Mouse (Mus musculus) ES-E14 (cell line): ENCODE data around the gene Rdh5. TPM values are rescaled to one million over a fixed set of nuclear protein-coding genes. Genes with fewer than 3 reads are reported as not detected.
A peak's percentile ranks its signal among the peaks of the same experiment; 100 is the strongest.

ENCODE experiments used
- DNase-seq: peaks from one replicate; pipeline ENCODE4 v3.0.0-alpha.2; 2013; ENCODE audit warnings: low read depth, low spot score
- H3K27ac ChIP-seq: 2 replicates; pipeline ENCODE4 v1.5.1; 2012; ENCODE audit warnings: low read depth, mild to moderate bottlenecking, low read length, moderate library complexity, mixed read lengths; ENCODE audit not compliant: poor library complexity, insufficient read depth, severe bottlenecking
- H3K36me3 ChIP-seq: 2 replicates; pipeline ENCODE4 v1.6.1; 2012; ENCODE audit warnings: mild to moderate bottlenecking, low read length, moderate library complexity, mixed read lengths; ENCODE audit not compliant: control insufficient read depth, poor library complexity, insufficient read depth, severe bottlenecking
- H3K4me1 ChIP-seq, 2 experiments: fragments of 150-350 bp in 1 of 2; sonication (generic) in 1 of 2; 2 replicates each; pipeline ENCODE4 v1.6.1; 2012; ENCODE audit warnings: low read length in 2 of 2, mild to moderate bottlenecking in 1 of 2, mixed read lengths in 1 of 2; ENCODE audit not compliant: control insufficient read depth in 2 of 2, insufficient read depth in 2 of 2, poor library complexity in 1 of 2
- H3K4me3 ChIP-seq, 2 experiments: fragments of 150-350 bp in 1 of 2; sonication (generic) in 1 of 2; 2 replicates each; pipeline ENCODE4 v1.5.1; 2012; ENCODE audit warnings: low read length in 2 of 2, low read depth in 1 of 2, mild to moderate bottlenecking in 1 of 2, mixed read lengths in 1 of 2; ENCODE audit not compliant: insufficient read depth in 1 of 2, poor library complexity in 1 of 2, severe bottlenecking in 1 of 2
- H3K9ac ChIP-seq: 2 replicates; pipeline ENCODE4 v1.6.1; 2012; ENCODE audit warnings: low read depth, mild to moderate bottlenecking, low read length, mixed read lengths; ENCODE audit not compliant: poor library complexity, insufficient read depth, severe bottlenecking
- H3K9me3 ChIP-seq: fragments of 150-350 bp; sonication (generic); 2 replicates; pipeline ENCODE4 v1.6.1; 2012; ENCODE audit warnings: low read depth, mild to moderate bottlenecking, low read length; ENCODE audit not compliant: control insufficient read depth, insufficient read depth
- CHD2 ChIP-seq: IDR thresholded peaks from 2 replicates; pipeline ENCODE4 v1.6.1; 2014; ENCODE audit warnings: mild to moderate bottlenecking, low read depth, low read length, inconsistent platforms
- HCFC1 ChIP-seq: IDR thresholded peaks from 2 replicates; pipeline ENCODE4 v1.6.1; 2012; ENCODE audit warnings: low read length, inconsistent platforms, borderline replicate concordance; ENCODE audit not compliant: insufficient read depth
- MAFK ChIP-seq: IDR thresholded peaks from 2 replicates; pipeline ENCODE4 v1.6.1; 2014; ENCODE audit warnings: mild to moderate bottlenecking, low read depth, low read length, inconsistent platforms; ENCODE audit not compliant: insufficient read depth
- ZC3H11A ChIP-seq: IDR thresholded peaks from 2 replicates; pipeline ENCODE4 v1.6.1; 2012; ENCODE audit warnings: low read depth, mild to moderate bottlenecking, inconsistent platforms, low read length, borderline replicate concordance
- ZNF384 ChIP-seq: IDR thresholded peaks from 2 replicates; pipeline ENCODE4 v1.6.1; 2012; ENCODE audit warnings: low read depth, low read length, inconsistent platforms
- in situ Hi-C, 2 experiments: fragments of 600-800 bp; cut with MboI; formaldehyde crosslinking; loops; one replicate each; pipeline ENCODE4 v1.15.1; 2025; ENCODE audit warnings: low sequenced_read_pairs in 2 of 2, inconsistent platforms in 1 of 2; ENCODE audit not compliant: unreplicated experiment in 2 of 2
- total RNA-seq: library from RNA; depleted of rRNA; stranded (reverse); fragments of 300-350 nt; gene quantifications from 2 replicates; pipeline ENCODE4 v1.2.3, GENCODE M21; 2012

Rdh5 gene
- total RNA-seq, 1 experiment, result 6.8 TPM

DNA sequence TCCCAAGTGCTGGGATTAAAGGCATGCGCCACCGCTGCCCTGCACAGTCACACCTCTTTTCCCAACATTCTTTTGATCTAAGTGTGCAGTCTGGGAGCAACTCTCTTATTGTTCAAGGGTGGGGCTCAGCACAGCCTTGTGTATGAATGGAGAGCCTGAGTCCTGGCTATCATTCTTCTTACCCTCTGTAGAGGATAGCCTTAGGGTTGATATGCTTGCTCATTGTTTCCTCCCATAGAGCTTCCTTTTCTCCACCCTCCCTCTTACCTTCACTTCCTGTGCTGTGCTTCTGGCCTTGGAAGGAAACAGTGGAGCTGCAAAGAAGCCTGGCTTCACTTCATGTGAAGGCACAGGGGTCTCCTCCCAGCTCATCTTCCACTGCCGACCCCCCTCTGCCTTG, 22.0 kb downstream of the Rdh5 start, which contains the start of gene Cd63:
Cd63 (plus strand) TSS at position 292 of the 400 bp plus-strand sequence.
- peak; percentile 62 for DNase-seq
- Histone ChIP-seq H3K27ac (peak within 1 kb of the TSS; percentile 79; the same call in 1 of the 2 replicates), H3K4me3 (peak within 1 kb of the TSS in 1 of 2 experiments; percentile 51; a peak in 2 of 4 replicates), H3K9ac (peak within 1 kb of the TSS; percentile 66), H3K4me1 (peaks cover 0 to 6% of the 10 kb centered on the region in 2 experiments; a peak in 1 of 4 replicates), H3K36me3 (no peaks in the 10 kb centered on the region), H3K9me3 (no peaks in the 10 kb centered on the region)
- in situ Hi-C loops, result no loop called here
- TF ChIP-seq ZNF384, result no peak
- no peak for TF ChIP-seq HCFC1
- TF ChIP-seq MAFK, result no peak
- TF ChIP-seq CHD2, result no peak
- TF ChIP-seq ZC3H11A, result no peak

DNA sequence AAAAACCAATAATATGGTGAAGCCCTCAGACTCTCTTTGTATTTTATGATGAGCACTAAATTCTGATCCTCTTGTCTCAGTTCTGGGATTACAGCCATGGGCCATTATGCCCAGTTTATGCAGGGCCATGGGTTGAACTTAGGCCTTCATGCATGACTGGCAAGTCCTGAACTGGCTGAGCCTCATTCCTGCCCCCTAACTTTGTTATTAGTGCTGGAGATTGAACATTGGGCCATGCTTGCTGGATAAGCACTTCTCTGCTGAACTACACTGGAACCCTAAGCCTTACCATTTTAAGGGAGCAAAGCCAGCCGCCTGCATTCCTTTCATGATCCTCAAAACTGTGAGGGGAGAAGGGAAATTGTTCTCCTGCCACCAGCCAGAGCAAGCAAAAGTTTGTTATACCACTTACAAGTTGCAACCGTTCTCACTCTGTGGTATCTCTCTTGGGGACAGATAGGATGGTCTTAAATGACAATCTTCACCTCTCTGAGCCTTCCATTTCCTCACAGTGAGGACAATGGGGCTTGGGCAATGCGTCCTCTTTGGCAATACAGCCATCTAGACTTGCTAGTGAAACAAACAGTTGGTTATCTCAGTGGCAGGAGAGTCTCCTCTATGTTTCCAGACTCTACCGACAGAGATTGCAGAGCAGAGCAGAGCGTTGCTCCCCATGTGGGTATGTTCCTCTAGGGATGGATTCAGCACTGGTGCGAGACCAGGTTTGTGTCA, 22.8 kb downstream of the Rdh5 start:
- Histone ChIP-seq H3K4me1 (peaks cover 0 to 6% of the 10 kb centered on the region in 2 experiments; a peak in 1 of 4 replicates), H3K27ac (peak overlapping the region; percentile 68; the same call in 1 of the 2 replicates), H3K36me3 (no peaks in the 10 kb centered on the region), H3K9me3 (no peaks in the 10 kb centered on the region), H3K9ac (no peak overlapping the region), H3K4me3 (no peak overlapping the region)
- in situ Hi-C loops, result loop anchor here in 1 of 2 experiments (10.0 kb wide), 1 partner anchor 165 kb away; no protein-coding TSS in a partner anchor
- no peak for DNase-seq
- TF ChIP-seq ZC3H11A, result no peak
- TF ChIP-seq ZNF384, result no peak
- no peak for TF ChIP-seq HCFC1
- no peak for TF ChIP-seq CHD2
- no peak for TF ChIP-seq MAFK

DNA sequence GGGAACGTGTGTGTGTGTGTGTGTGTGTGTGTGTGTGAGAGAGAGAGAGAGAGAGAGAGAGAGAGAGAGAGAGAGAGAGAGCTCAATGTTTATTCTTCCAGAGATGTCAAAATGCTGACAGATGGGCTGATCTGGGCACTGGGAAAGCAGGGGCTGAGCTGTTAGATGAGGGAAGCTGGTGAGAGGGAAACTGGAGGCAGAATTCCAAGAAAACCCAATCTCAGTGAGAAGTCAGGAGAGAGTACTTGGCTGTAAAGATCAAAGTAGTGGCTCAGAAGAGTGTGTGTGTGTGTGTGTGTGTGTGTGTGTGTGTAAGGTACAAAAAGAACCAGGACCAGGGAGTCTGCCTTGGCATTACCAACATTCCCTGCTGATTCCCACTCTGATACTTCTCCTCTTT, 25.2 kb downstream of the Rdh5 start:
- Histone ChIP-seq H3K9ac (no peak overlapping the region), H3K36me3 (no peaks in the 10 kb centered on the region), H3K9me3 (no peaks in the 10 kb centered on the region), H3K27ac (no peak overlapping the region), H3K4me3 (no peak overlapping the region), H3K4me1 (peaks cover 0 to 6% of the 10 kb centered on the region in 2 experiments; a peak in 1 of 4 replicates)
- in situ Hi-C loops, result loop anchor here in 1 of 2 experiments (10.0 kb wide), 1 partner anchor 163 kb away; no protein-coding TSS in a partner anchor
- no peak for TF ChIP-seq MAFK
- TF ChIP-seq HCFC1, result no peak
- no peak for TF ChIP-seq CHD2
- TF ChIP-seq ZNF384, result no peak
- TF ChIP-seq ZC3H11A, result no peak
- no peak for DNase-seq

DNA sequence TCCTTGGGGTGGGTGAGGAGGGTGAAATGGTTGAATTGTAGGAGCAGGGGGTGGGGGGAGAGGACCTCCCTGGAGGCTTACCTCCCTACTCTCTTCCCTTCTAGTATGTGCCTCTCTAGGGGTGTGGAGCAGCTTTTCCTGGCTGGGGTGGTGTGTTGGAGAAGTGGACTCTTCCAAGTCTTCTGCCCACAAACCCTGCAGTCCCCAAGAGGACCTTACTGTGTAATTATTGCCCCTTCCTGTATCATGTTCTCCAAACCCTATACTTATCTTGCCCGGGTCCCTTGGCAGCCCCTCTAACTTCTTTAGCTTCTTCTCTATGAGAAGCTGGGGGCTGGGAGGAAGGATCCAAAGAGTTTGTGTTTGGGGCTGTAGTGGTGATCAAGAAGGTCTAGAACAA, 25.9 kb downstream of the Rdh5 start:
- Histone ChIP-seq H3K4me3 (no peak overlapping the region), H3K27ac (no peak overlapping the region), H3K9me3 (no peaks in the 10 kb centered on the region), H3K4me1 (peaks cover 0 to 7% of the 10 kb centered on the region in 2 experiments; a peak in 1 of 4 replicates), H3K9ac (no peak overlapping the region), H3K36me3 (no peaks in the 10 kb centered on the region)
- no peak for DNase-seq
- no peak for TF ChIP-seq ZNF384
- no peak for TF ChIP-seq CHD2
- TF ChIP-seq ZC3H11A, result no peak
- no peak for TF ChIP-seq MAFK
- in situ Hi-C loops, result loop anchor here in 1 of 2 experiments (10.0 kb wide), 1 partner anchor 162 kb away; no protein-coding TSS in a partner anchor
